Mouse (Mus musculus): ENCODE results near the gene Homez. TPM values are rescaled to one million over a fixed set of nuclear protein-coding genes. Genes with fewer than 3 reads are reported as not detected.

Homez gene
- polyA plus RNA-seq, 2 experiments: 5.9 to 9.0 TPM

DNA sequence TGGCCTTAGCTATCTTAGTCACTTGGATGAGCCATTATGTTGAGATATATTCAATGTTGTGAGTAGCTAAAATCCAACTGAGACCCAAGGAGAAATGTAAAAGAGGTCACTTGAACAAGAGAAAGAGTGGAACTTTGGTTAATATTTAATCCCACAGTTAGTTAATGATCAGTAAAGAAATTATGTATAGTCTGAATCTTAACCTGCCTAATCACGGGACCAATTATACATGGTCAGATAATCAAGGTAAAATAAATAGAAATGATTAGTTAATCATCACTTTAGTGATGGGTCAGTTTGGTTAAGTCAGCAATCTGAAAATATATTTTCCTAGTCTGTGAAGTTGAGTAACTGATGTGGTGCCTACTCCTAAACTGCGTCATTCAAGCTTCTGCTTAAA lies 48.5 kb downstream of the Homez start:
- no peak overlapping the region for H3K4me3 ChIP-seq (replicated peaks; ENCODE audit: low read length)
- no peaks in the 10 kb centered on the region for H3K9me3 ChIP-seq (ENCODE audit: control insufficient read depth, low read length)
- H3K4me1 ChIP-seq (ENCODE audit: control insufficient read depth, insufficient read depth, low read length): no peaks in the 10 kb centered on the region
- H3K36me3 ChIP-seq (ENCODE audit: control insufficient read depth, insufficient read depth, low read length): no peaks in the 10 kb centered on the region
- H3K4me2 ChIP-seq (replicated peaks; ENCODE audit: low read depth, low read length, severe bottlenecking): no peak overlapping the region
- ATAC-seq (ENCODE audit: low FRiP score, low read depth) (no peak), DNase-seq (ENCODE audit: low spot score) (no peak)
- WGBS: 85% methylated on average over 2 of the region's 2 CpGs
- H3K9ac ChIP-seq (ENCODE audit: low read depth, low read length, severe bottlenecking): no peak overlapping the region
- no peaks in the 10 kb centered on the region for H3K27me3 ChIP-seq (ENCODE audit: control insufficient read depth, insufficient read depth, low read length)
- TF ChIP-seq POLR2A (IDR thresholded peaks at IDR 0.05; ENCODE audit: borderline replicate concordance, extremely low read depth, insufficient read depth, insufficient read length): no peak
- no peak overlapping the region for H3K27ac ChIP-seq (replicated peaks; ENCODE audit: low read depth, low read length)

- ATAC-seq (ENCODE audit: low FRiP score, low read depth) (no peak), DNase-seq (ENCODE audit: low spot score) (no peak)
- H3K4me2 ChIP-seq (replicated peaks; ENCODE audit: low read depth, low read length, severe bottlenecking): no peak overlapping the region
- no peaks in the 10 kb centered on the region for H3K36me3 ChIP-seq (ENCODE audit: control insufficient read depth, insufficient read depth, low read length)
- no peaks in the 10 kb centered on the region for H3K27me3 ChIP-seq (ENCODE audit: control insufficient read depth, insufficient read depth, low read length)
- H3K4me1 ChIP-seq (ENCODE audit: control insufficient read depth, insufficient read depth, low read length): no peaks in the 10 kb centered on the region
- no peak overlapping the region for H3K27ac ChIP-seq (replicated peaks; ENCODE audit: low read depth, low read length)
- no peak overlapping the region for H3K9ac ChIP-seq (ENCODE audit: low read depth, low read length, severe bottlenecking)
- H3K4me3 ChIP-seq (replicated peaks; ENCODE audit: low read length): no peak overlapping the region
- TF ChIP-seq POLR2A (IDR thresholded peaks at IDR 0.05; ENCODE audit: borderline replicate concordance, extremely low read depth, insufficient read depth, insufficient read length): no peak
- H3K9me3 ChIP-seq (ENCODE audit: control insufficient read depth, low read length): no peaks in the 10 kb centered on the region
- 55% methylated on average over 2 of the region's 2 CpGs for WGBS
Measured at GRCm38 (mm10) chr14:54817791-54818190, 53.0 kb downstream of the Homez start.

DNA sequence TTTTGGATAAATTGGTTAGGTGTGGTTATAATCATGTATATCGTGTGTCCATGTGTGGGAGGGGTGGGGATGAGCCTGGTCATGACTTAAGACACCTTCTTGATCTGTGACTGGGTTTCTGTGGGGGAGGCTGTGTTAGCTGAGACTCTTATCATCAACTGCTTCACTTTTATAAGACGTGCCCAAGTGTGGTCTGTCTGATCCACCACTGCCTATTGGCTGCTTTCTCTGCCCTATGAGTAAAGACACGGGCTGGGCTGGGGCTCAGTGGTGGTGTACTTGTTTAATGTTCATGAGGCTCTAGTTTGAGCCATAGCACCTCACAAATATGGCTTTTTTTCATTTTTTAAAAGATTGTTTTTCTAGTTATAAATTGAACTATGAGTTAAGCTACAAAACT lies 55.0 kb downstream of the Homez start:
- 48% methylated on average over 3 of the region's 3 CpGs for WGBS
- Histone ChIP-seq H3K36me3 (ENCODE audit: control insufficient read depth, insufficient read depth, low read length) (no peaks in the 10 kb centered on the region), H3K4me3 (replicated peaks; ENCODE audit: low read length) (no peak overlapping the region), H3K4me1 (ENCODE audit: control insufficient read depth, insufficient read depth, low read length) (no peaks in the 10 kb centered on the region), H3K9me3 (ENCODE audit: control insufficient read depth, low read length) (no peaks in the 10 kb centered on the region), H3K9ac (ENCODE audit: low read depth, low read length, severe bottlenecking) (no peak overlapping the region), H3K27me3 (ENCODE audit: control insufficient read depth, insufficient read depth, low read length) (no peaks in the 10 kb centered on the region), H3K27ac (replicated peaks; ENCODE audit: low read depth, low read length) (no peak overlapping the region), H3K4me2 (replicated peaks; ENCODE audit: low read depth, low read length, severe bottlenecking) (no peak overlapping the region)
- TF ChIP-seq POLR2A (IDR thresholded peaks at IDR 0.05; ENCODE audit: borderline replicate concordance, extremely low read depth, insufficient read depth, insufficient read length): no peak
- no peak for ATAC-seq (ENCODE audit: low FRiP score, low read depth)
- DNase-seq (ENCODE audit: low spot score): no peak

DNA sequence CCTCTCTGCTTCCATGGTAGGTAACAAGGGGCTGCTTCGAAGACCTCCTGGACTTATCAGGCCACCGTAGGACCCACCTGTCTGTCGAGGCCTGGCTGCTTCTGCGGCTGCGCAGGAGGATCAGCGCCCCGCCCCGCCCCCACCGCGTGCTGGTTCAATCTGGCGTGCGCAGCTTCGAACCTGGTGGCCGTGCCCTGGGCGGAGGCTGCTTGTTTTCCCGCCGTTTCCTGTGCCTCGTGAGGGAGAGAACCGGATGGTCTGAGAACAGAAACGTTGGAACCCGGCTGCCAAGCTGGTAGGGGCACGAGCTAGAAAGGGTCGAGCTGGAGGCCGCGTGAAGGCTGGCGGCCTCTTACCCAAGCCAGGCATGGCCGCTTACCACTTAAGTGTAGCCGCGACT lies 56.8 kb downstream of the Homez start, which contains the start of gene Rnf212b:
Rnf212b (plus strand) TSS at position 151 of the 400 bp plus-strand sequence.
- no peaks in the 10 kb centered on the region for H3K36me3 ChIP-seq (ENCODE audit: control insufficient read depth, insufficient read depth, low read length)
- H3K9ac ChIP-seq (ENCODE audit: low read depth, low read length, severe bottlenecking): no peak within 1 kb of the TSS
- no peak within 1 kb of the TSS for H3K4me3 ChIP-seq (replicated peaks; ENCODE audit: low read length)
- H3K4me1 ChIP-seq (ENCODE audit: control insufficient read depth, insufficient read depth, low read length): no peaks in the 10 kb centered on the region
- no peaks in the 10 kb centered on the region for H3K27me3 ChIP-seq (ENCODE audit: control insufficient read depth, insufficient read depth, low read length)
- TF ChIP-seq POLR2A (IDR thresholded peaks at IDR 0.05; ENCODE audit: borderline replicate concordance, extremely low read depth, insufficient read depth, insufficient read length): no peak
- 85% methylated on average over 29 of the region's 29 CpGs for WGBS
- no peak for DNase-seq (ENCODE audit: low spot score)
- no peak within 1 kb of the TSS for H3K4me2 ChIP-seq (replicated peaks; ENCODE audit: low read depth, low read length, severe bottlenecking)
- H3K9me3 ChIP-seq (ENCODE audit: control insufficient read depth, low read length): no peaks in the 10 kb centered on the region
- H3K27ac ChIP-seq (replicated peaks; ENCODE audit: low read depth, low read length): no peak within 1 kb of the TSS
- ATAC-seq (ENCODE audit: low FRiP score, low read depth): no peak

DNA sequence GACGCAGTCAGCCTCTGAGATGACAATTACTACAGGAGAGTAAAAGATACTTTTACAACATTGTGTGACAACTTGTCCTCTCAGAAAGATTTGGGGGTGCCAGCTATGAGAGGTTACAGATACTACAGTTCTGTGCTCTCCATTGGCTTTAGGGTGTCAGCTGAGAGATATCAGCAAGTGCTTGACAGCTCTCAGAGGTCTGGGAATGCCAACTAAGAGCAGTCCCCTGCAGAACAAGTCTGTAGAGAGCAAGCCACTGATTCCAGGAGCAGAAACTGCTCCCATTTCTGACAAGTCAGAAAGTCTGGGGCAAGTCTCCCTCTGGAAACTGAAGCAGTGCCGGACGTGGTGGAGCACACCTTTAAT lies 61.1 kb downstream of the Homez start:
- Histone ChIP-seq H3K9ac (ENCODE audit: low read depth, low read length, severe bottlenecking) (no peak overlapping the region), H3K27me3 (ENCODE audit: control insufficient read depth, insufficient read depth, low read length) (no peaks in the 10 kb centered on the region), H3K4me3 (replicated peaks; ENCODE audit: low read length) (no peak overlapping the region), H3K9me3 (ENCODE audit: control insufficient read depth, low read length) (no peaks in the 10 kb centered on the region), H3K36me3 (ENCODE audit: control insufficient read depth, insufficient read depth, low read length) (no peaks in the 10 kb centered on the region), H3K27ac (replicated peaks; ENCODE audit: low read depth, low read length) (no peak overlapping the region), H3K4me2 (replicated peaks; ENCODE audit: low read depth, low read length, severe bottlenecking) (no peak overlapping the region), H3K4me1 (ENCODE audit: control insufficient read depth, insufficient read depth, low read length) (no peaks in the 10 kb centered on the region)
- no peak for TF ChIP-seq POLR2A (IDR thresholded peaks at IDR 0.05; ENCODE audit: borderline replicate concordance, extremely low read depth, insufficient read depth, insufficient read length)
- 84% methylated on average over 3 of the region's 3 CpGs for WGBS
- no peak for ATAC-seq (ENCODE audit: low FRiP score, low read depth)
- no peak for DNase-seq (ENCODE audit: low spot score)

Data from limb, embryonic 14.5 days (tissue).